Mouse (Mus musculus) CH12.LX (cell line): ENCODE data around the gene Atad5. TPM values are rescaled to one million over a fixed set of nuclear protein-coding genes. Genes with fewer than 3 reads are reported as not detected.
"Not testable (repeated sequence)": the region's sequence is repeated elsewhere in the genome, so short reads cannot be mapped to it uniquely, and the experiment has no call there.

Experiments
- DNase-seq: peaks from one replicate; pipeline ENCODE4 v3.0.0-alpha.2; 2013; ENCODE audit errors: extremely low read depth
- H3K27ac ChIP-seq: 2 replicates; pipeline ENCODE4 v1.5.1; 2012; ENCODE audit warnings: low read depth, mild to moderate bottlenecking, control low read depth, moderate library complexity; ENCODE audit not compliant: insufficient read depth
- H3K27me3 ChIP-seq: replicated peaks from 2 replicates; pipeline ENCODE3; 2012; ENCODE audit warnings: inconsistent platforms
- H3K36me3 ChIP-seq, 2 experiments: replicated peaks in 1 of 2; 2 replicates each; pipeline versions ENCODE3 to v1.6.1; 2012; ENCODE audit warnings: inconsistent platforms in 1 of 2, low read length in 1 of 2, mild to moderate bottlenecking in 1 of 2, mixed read lengths in 1 of 2, moderate library complexity in 1 of 2; ENCODE audit not compliant: control insufficient read depth in 1 of 2, insufficient read depth in 1 of 2
- H3K4me1 ChIP-seq, 2 experiments: 2 replicates each; pipeline ENCODE4 v1.6.1; 2012; ENCODE audit warnings: inconsistent platforms in 1 of 2, moderate library complexity in 1 of 2; ENCODE audit not compliant: insufficient read depth in 2 of 2, control insufficient read depth in 1 of 2
- H3K4me2 ChIP-seq: 2 replicates; pipeline ENCODE4 v1.6.1; 2012; ENCODE audit warnings: low read depth, mild to moderate bottlenecking, control low read depth; ENCODE audit not compliant: poor library complexity, insufficient read depth, severe bottlenecking
- H3K4me3 ChIP-seq, 3 experiments: fragments of 150-350 bp in 1 of 3; sonication (generic) in 1 of 3; replicated peaks in 1 of 3; 2 replicates each; pipeline versions ENCODE3 to v1.5.1; 2011 to 2012; ENCODE audit warnings: low read depth in 2 of 3, low read length in 2 of 3, mild to moderate bottlenecking in 2 of 3, moderate library complexity in 2 of 3, control low read depth in 1 of 3, improper control_type of control experiment in 1 of 3, inconsistent platforms in 1 of 3, mixed read lengths in 1 of 3; ENCODE audit not compliant: poor library complexity in 1 of 3
- H3K79me2 ChIP-seq: replicated peaks from 2 replicates; pipeline ENCODE4 v1.6.1; 2012; ENCODE audit warnings: mild to moderate bottlenecking, moderate library complexity; ENCODE audit not compliant: control insufficient read depth, poor library complexity, insufficient read depth, severe bottlenecking; ENCODE audit errors: extremely low read depth
- H3K9ac ChIP-seq: 2 replicates; pipeline ENCODE4 v1.6.1; 2012; ENCODE audit warnings: low read depth, mild to moderate bottlenecking, control low read depth, moderate library complexity; ENCODE audit not compliant: insufficient read depth
- H3K9me3 ChIP-seq: replicated peaks from 2 replicates; pipeline ENCODE3; 2012; ENCODE audit warnings: low read length, inconsistent platforms, mixed read lengths
- CHD2 ChIP-seq: IDR thresholded peaks from 2 replicates; pipeline ENCODE4 v1.6.1; 2011; ENCODE audit warnings: low read length, improper control_type of control experiment
- CTCF ChIP-seq, 2 experiments: IDR thresholded peaks in 1 of 2; conservative IDR thresholded peaks in 1 of 2; 2 replicates each; pipeline ENCODE4 v1.5.1; 2011 to 2012; ENCODE audit warnings: low read depth in 2 of 2, low read length in 2 of 2, improper control_type of control experiment in 1 of 2, inconsistent platforms in 1 of 2, mild to moderate bottlenecking in 1 of 2, moderate library complexity in 1 of 2
- EP300 ChIP-seq: IDR thresholded peaks from 2 replicates; pipeline ENCODE4 v1.6.1; 2011; ENCODE audit warnings: low read length, improper control_type of control experiment
- GABPA ChIP-seq: IDR thresholded peaks from 2 replicates; pipeline ENCODE4 v1.6.1; 2012; ENCODE audit warnings: low read depth, low read length, improper control_type of control experiment, inconsistent platforms; ENCODE audit not compliant: insufficient replicate concordance
- HCFC1 ChIP-seq: IDR thresholded peaks from 2 replicates; pipeline ENCODE4 v1.6.1; 2012; ENCODE audit warnings: low read depth, mild to moderate bottlenecking, inconsistent platforms, low read length, improper control_type of control experiment
- IRF4 ChIP-seq: IDR thresholded peaks from 2 replicates; pipeline ENCODE4 v1.6.1; 2014; ENCODE audit warnings: low read depth, mild to moderate bottlenecking, inconsistent platforms, low read length, improper control_type of control experiment
- JUN ChIP-seq: IDR thresholded peaks from 2 replicates; pipeline ENCODE4 v1.6.1; 2011; ENCODE audit warnings: low read depth, mild to moderate bottlenecking, low read length, improper control_type of control experiment, moderate library complexity; ENCODE audit not compliant: insufficient read depth
- MEF2A ChIP-seq: IDR thresholded peaks from 2 replicates; pipeline ENCODE4 v1.6.1; 2014; ENCODE audit warnings: low read depth, mild to moderate bottlenecking, inconsistent platforms, low read length, improper control_type of control experiment, borderline replicate concordance
- MXI1 ChIP-seq: IDR thresholded peaks from 2 replicates; pipeline ENCODE4 v1.6.1; 2011; ENCODE audit warnings: mild to moderate bottlenecking, low read depth, low read length, improper control_type of control experiment
- NELFE ChIP-seq: IDR thresholded peaks from 2 replicates; pipeline ENCODE4 v1.6.1; 2011; ENCODE audit warnings: low read depth, low read length, improper control_type of control experiment
- PAX5 ChIP-seq: IDR thresholded peaks from 2 replicates; pipeline ENCODE4 v1.6.1; 2012; ENCODE audit warnings: low read length, inconsistent platforms, mixed read lengths
- POLR2AphosphoS2 ChIP-seq: IDR thresholded peaks from 2 replicates; pipeline ENCODE4 v1.6.1; 2011; ENCODE audit warnings: low read depth, low read length, improper control_type of control experiment
- SMC3 ChIP-seq: IDR thresholded peaks from 2 replicates; pipeline ENCODE4 v1.6.1; 2011; ENCODE audit warnings: low read depth, low read length, improper control_type of control experiment
- TCF12 ChIP-seq: IDR thresholded peaks from 2 replicates; pipeline ENCODE4 v1.6.1; 2014; ENCODE audit warnings: low read depth, mild to moderate bottlenecking, inconsistent platforms, low read length, improper control_type of control experiment
- USF1 ChIP-seq: IDR thresholded peaks from 2 replicates; pipeline ENCODE4 v1.6.1; 2014; ENCODE audit warnings: low read depth, mild to moderate bottlenecking, inconsistent platforms, low read length, improper control_type of control experiment
- USF2 ChIP-seq: conservative IDR thresholded peaks from 2 replicates; pipeline ENCODE4 v1.6.1; 2011; ENCODE audit warnings: low read depth, low read length, improper control_type of control experiment
- ZC3H11A ChIP-seq: IDR thresholded peaks from 2 replicates; pipeline ENCODE4 v1.6.1; 2012; ENCODE audit warnings: low read depth, mild to moderate bottlenecking, inconsistent platforms, low read length, improper control_type of control experiment
- ZKSCAN1 ChIP-seq: IDR thresholded peaks from 2 replicates; pipeline ENCODE4 v1.6.1; 2012; ENCODE audit warnings: low read depth, inconsistent platforms, low read length, improper control_type of control experiment, borderline replicate concordance
- dilution Hi-C: fragments of 300-500 bp; cut with MboI; formaldehyde crosslinking; loops from 2 replicates; pipeline ENCODE4 v1.14.3; 2020; ENCODE audit warnings: low sequenced_read_pairs; ENCODE audit not compliant: extremely low pct_unique_long_range_greater_than_20kb, extremely low pct_ligation_motif_present
- in situ Hi-C: fragments of 300-500 bp; cut with MboI; formaldehyde crosslinking; loops from 3 replicates; pipeline ENCODE4 v1.14.3; 2019; ENCODE audit warnings: low sequenced_read_pairs, low pct_ligation_motif_present, low pct_unique_long_range_greater_than_20kb, mixed read lengths
- polyA plus RNA-seq: library from polyadenylated mRNA; unstranded; fragments of >175 nt; gene quantifications from 2 replicates; pipeline ENCODE4 v1.2.1, GENCODE M21; 2012; ENCODE audit warnings: low read depth; ENCODE audit not compliant: insufficient read length
- total RNA-seq, 2 experiments: library from RNA; depleted of rRNA; stranded (reverse); fragments of 300-350 nt in 1 of 2; fragments of >200 nt in 1 of 2; gene quantifications; 2 replicates each; pipeline ENCODE4 v1.2.3; 2012 to 2014

The Atad5 gene
- total and polyA plus RNA-seq, 3 experiments, result 24.0 to 46.3 (median 35.2) TPM

GRCm38 (mm10) chr11:80066373-80066772 lies 22.8 kb upstream of the Atad5 start:
- peaks cover 31 to 63% of the 10 kb centered on the region in 2 experiments for H3K36me3 ChIP-seq
- H3K4me3 ChIP-seq, H3K9ac ChIP-seq, H3K27me3 ChIP-seq, H3K4me2 ChIP-seq, H3K9me3 ChIP-seq, H3K27ac ChIP-seq, in situ Hi-C loops, DNase-seq, dilution Hi-C loops: not testable (repeated sequence)
- peaks cover 61% of the 10 kb centered on the region for H3K79me2 ChIP-seq
- TF ChIP-seq CTCF (conservative IDR thresholded peaks at IDR 0.05 in 1 of 2, IDR thresholded peaks at IDR 0.05 in 1 of 2; ENCODE audit: low read depth in 2 of 2, low read length in 2 of 2), result peak in 1 of 2 experiments; percentile 32; a peak in 2 of 4 replicates
- peaks cover 3 to 44% of the 10 kb centered on the region in 2 experiments for H3K4me1 ChIP-seq

DNA sequence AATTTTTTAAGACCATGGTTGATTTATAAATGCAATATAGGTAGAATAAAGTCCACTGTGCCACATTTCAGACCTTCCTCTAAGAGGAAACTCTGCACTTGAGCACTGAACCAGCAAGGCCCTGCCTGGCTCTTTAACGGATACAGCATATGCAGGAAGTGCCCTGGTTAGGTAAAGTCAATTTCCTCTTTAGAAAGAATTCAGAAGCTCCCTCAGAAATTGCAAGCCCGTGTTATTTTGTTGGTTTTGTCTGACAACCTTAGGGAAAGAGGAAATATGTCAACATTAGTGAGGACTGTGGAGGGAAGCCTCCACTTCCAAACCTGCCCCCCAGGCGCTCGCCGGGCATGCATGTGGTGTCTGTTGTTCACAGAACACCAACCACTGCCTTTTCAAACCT lies 21.6 kb upstream of the Atad5 start:
- no peaks in the 10 kb centered on the region for H3K9me3 ChIP-seq
- in situ Hi-C loops (no loop called here), dilution Hi-C loops (no loop called here)
- no peak overlapping the region for H3K4me2 ChIP-seq
- no peak overlapping the region for H3K9ac ChIP-seq
- no peaks in the 10 kb centered on the region for H3K27me3 ChIP-seq
- no peak overlapping the region for H3K27ac ChIP-seq
- H3K36me3 ChIP-seq, result peaks cover 23 to 58% of the 10 kb centered on the region in 2 experiments
- H3K4me3 ChIP-seq, result no peak overlapping the region
- H3K79me2 ChIP-seq, result peaks cover 67% of the 10 kb centered on the region
- H3K4me1 ChIP-seq, result peaks cover 4 to 48% of the 10 kb centered on the region in 2 experiments
- TF ChIP-seq HCFC1 (no peak), MEF2A (no peak), PAX5 (no peak), GABPA (no peak), CHD2 (no peak), USF2 (no peak), TCF12 (no peak), EP300 (no peak), MXI1 (no peak), USF1 (no peak), POLR2AphosphoS2 (no peak), SMC3 (no peak), IRF4 (no peak), JUN (no peak)
- peak; percentile 35 for DNase-seq

GRCm38 (mm10) chr11:80069815-80070214 lies 19.4 kb upstream of the Atad5 start:
- in situ Hi-C loops, result no loop called here
- H3K36me3 ChIP-seq, result peaks cover 9 to 49% of the 10 kb centered on the region in 2 experiments
- H3K27me3 ChIP-seq, result no peaks in the 10 kb centered on the region
- H3K27ac ChIP-seq, result no peak overlapping the region
- no peak overlapping the region for H3K4me2 ChIP-seq
- TF ChIP-seq ZKSCAN1, result no peak
- TF ChIP-seq NELFE, result no peak
- TF ChIP-seq ZC3H11A, result no peak
- TF ChIP-seq, all 38 proteins: peak for 0
- DNase-seq, result no peak
- peaks cover 7 to 66% of the 10 kb centered on the region in 2 experiments for H3K4me1 ChIP-seq
- peaks cover 82% of the 10 kb centered on the region for H3K79me2 ChIP-seq
- dilution Hi-C loops, result no loop called here
- no peaks in the 10 kb centered on the region for H3K9me3 ChIP-seq
- no peak overlapping the region for H3K9ac ChIP-seq
- no peak overlapping the region for H3K4me3 ChIP-seq
